Mouse (Mus musculus) NIH3T3 (cell line): ENCODE measurements around the gene Mfsd14a.
A peak's percentile ranks its signal among the peaks of the same experiment; 100 is the strongest.

ENCODE experiments used
- DNase-seq: peaks from one replicate; pipeline ENCODE4 v3.0.0-alpha.2; 2012; ENCODE audit warnings: low read depth

Gene Mfsd14a

DNA sequence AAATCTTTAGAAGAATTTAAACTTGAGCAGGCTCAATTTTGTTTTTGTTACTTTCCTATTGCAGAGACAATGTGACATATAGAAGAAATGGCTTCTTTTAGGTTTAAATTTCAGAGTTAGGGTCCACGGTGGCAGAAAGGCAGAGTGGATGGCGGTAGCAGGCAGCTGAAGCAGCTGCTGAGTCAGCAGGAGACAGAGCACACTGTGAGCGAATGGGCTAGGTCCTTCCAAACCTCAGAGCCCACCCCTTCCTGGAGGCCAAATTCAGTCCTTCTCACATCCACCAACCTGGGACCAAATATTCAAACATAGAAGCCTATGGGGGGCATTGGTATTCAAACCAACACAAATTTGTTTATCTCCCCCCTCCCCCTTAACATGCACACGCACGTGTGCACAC lies 60.7 kb downstream of the Mfsd14a start:
- DNase-seq: no peak

DNA sequence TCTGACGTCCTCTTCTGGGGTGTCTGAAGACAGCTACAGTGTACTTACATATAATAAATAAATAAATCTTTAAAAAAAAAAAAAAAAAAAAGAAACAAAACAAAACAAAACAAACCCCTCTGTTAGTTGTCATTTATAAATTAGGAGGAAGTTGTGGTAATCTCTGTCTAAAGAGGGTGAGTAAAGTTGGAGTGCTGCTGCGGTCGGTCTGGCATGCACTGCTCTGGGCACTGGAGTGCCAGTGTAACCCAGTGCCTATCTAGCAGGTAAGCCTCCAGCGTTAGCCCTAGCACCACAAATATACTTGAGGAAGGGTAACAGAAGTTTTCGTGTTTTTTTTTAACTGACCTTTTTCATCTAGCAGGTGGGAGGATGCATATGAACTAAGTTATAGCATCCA lies 61.5 kb downstream of the Mfsd14a start:
- no peak for DNase-seq

DNA sequence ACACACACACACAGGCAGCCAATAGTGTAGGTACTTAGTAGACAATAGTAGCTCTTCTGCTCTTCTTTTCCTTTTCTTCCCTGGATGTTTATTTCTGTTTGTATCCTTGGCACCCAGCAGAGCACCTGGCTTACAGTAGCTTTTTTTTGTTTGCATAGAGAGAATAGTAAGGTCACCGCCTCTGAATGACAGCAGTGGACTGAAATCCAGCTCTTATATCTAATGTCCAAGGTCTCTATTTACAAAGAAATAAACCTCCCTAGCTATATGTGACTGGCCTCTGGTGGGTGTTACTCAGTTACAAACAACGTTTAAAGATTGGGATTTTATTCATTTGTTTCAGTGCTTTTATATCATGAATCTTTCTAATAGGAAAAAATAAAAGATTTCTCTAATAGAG lies 62.8 kb downstream of the Mfsd14a start:
- DNase-seq: no peak

DNA sequence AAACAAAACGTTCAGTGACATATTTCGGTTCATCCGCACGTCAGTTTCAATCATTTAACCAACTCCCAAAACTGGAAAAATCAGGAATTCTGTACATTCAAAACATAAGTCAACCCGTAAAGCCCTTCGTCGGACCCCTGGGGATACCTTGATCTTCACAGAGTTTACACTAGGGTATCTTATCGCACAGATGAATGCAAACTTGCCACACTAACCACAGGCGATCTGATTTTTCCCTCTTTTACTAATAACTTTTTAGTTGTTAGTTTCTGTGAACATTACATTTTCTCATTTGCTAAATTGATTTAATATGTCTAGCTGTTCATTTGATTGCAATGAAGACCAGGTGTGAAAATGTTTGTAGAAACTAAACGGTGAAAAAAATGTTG lies 66.9 kb downstream of the Mfsd14a start:
- DNase-seq: no peak

DNA sequence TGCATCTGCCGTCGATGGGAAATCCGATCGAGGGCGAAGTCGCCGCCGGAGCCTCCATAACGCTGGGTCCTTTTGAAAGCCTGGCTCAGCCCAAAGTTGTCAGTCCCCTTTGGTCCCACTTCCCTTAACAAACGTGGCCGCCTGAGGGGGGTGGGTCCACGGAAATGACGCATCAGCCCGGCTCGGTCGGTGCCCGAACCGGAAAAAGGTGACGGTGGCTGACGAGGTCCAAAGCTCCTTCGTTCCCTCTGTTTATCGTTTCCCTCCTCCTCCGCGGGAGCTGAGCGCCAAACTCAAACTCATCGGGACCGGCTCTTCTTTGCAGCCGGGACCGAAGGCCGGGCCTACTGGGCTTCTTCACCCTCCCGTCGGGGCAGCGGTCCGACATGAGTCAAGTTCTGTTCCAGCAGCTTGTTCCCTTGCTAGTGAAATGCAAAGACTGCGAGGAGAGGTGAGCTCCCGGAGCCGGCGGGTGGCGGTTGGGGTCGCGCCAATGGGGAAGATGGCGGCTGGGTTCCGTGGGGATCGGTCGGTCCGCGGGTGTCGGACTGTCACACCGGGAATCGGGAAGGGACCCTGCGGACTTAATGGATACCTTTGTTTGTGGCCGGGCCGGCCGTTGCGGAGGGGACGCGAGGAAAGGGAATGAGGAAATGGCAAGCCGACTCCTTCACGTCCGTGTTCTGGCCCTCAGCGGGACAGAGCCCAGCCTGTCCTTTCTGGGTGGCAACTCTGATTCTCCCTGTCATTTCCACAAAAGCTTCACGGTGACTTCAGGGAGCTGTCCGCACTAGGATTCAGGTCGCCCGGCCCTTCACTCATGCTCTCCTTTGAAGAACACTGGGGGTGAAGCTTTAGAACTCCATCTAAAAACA lies 67.5 kb downstream of the Mfsd14a start, which contains the start of gene Sass6:
Gene Sass6, plus strand, starts transcription at position 255 of the 875 bp plus-strand sequence.
- DNase-seq: peak; percentile 99

DNA sequence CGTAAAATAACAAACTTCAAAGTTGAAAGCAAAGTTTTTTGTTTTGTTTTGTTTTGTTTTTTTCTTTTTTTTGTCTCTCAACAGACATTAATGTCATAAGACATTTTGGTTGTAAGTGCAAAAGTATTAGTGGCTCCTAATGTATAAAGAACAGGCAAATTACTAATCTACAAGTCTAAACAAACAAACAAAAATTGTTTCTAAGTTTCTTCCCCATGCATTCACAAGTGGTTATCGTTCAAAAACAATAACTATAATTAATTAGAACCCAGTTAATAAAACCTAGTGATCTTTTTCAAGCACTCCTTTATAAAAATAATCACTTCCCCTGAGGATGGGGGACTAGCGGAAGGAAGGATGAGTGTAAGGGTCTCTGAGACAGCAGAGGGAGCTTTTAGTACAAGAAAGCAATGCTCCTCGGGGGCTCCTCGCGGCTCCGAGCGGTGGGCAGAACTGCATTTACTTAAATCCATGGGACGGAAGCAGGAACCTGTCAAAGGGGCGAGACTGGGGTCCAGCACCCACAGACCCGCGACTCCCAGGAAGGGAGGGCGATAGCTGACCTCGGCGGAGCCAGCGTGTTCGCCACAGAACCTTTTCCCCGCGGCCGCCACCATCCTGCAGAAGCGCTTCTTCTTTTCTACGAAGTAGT lies 68.3 kb downstream of the Mfsd14a start:
- DNase-seq: peak; percentile 59

DNA sequence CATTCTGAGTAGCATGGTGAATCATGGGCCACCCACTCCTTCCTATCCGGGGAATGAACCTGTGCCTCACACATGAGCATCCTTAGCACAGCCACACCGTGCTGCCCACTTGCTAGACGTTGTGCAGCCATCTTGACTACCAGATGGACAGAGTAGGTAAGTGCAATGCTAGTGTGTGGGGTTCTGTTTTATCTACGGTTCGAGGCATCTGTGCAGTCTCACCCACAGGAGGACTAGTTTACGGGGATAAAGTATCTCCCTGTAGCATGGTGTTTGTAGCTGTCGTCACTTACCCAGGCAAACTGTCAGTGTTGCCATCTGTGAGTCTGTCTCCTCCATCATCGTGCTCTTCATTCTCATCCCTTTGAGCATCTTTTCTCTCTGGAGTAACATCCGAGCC lies 80.3 kb downstream of the Mfsd14a start:
- no peak for DNase-seq
